Mouse (Mus musculus) forebrain, embryonic 14.5 days (tissue): ENCODE measurements around the gene Fndc3a. TPM values are rescaled to one million over a fixed set of nuclear protein-coding genes. Genes with fewer than 3 reads are reported as not detected.

Experiments used
- ATAC-seq: fragments of 200-750 bp; cut with Nextera tagmentation; 2 replicates; pipeline ENCODE4 v1.8.0; 2017; ENCODE audit warnings: mild to moderate bottlenecking, moderate library complexity
- DNase-seq: peaks from one replicate; pipeline ENCODE4 v3.0.0-alpha.2; 2015; ENCODE audit warnings: low spot score
- H3K27ac ChIP-seq: fragments of 300-500 bp; sonication (generic); 2 replicates; pipeline ENCODE4 v1.5.1; 2014; ENCODE audit warnings: low read depth, mild to moderate bottlenecking, control low read depth, low read length, moderate library complexity
- H3K27me3 ChIP-seq: fragments of 300-500 bp; sonication (generic); replicated peaks from 2 replicates; pipeline ENCODE4 v1.6.1; 2014; ENCODE audit warnings: low read length, control low read depth, mixed read lengths; ENCODE audit not compliant: control insufficient read depth, insufficient read depth
- H3K36me3 ChIP-seq: fragments of 300-500 bp; sonication (generic); 2 replicates; pipeline ENCODE4 v1.6.1; 2014; ENCODE audit warnings: low read length, control low read depth; ENCODE audit not compliant: control insufficient read depth, insufficient read depth
- H3K4me1 ChIP-seq: fragments of 300-500 bp; sonication (generic); 2 replicates; pipeline ENCODE4 v1.6.1; 2014; ENCODE audit warnings: antibody characterized with exemption, low read length, control low read depth; ENCODE audit not compliant: control insufficient read depth, insufficient read depth
- H3K4me2 ChIP-seq: fragments of 300-500 bp; sonication (generic); 2 replicates; pipeline ENCODE4 v1.6.1; 2014; ENCODE audit warnings: mild to moderate bottlenecking, control low read depth, low read length
- H3K4me3 ChIP-seq: fragments of 300-500 bp; sonication (generic); 2 replicates; pipeline ENCODE4 v1.5.1; 2014; ENCODE audit warnings: low read depth, low read length, control low read depth
- H3K9ac ChIP-seq: fragments of 300-500 bp; sonication (generic); 2 replicates; pipeline ENCODE4 v1.6.1; 2014; ENCODE audit warnings: mild to moderate bottlenecking, low read length, control low read depth, moderate library complexity
- H3K9me3 ChIP-seq: fragments of 300-500 bp; sonication (generic); replicated peaks from 2 replicates; pipeline ENCODE4 v1.6.1; 2016; ENCODE audit warnings: low read length, control low read depth, mixed read lengths; ENCODE audit not compliant: control insufficient read depth
- WGBS: fragments of 180-500 bp; shearing (Covaris S2); extraction: QIAGEN DNeasy Blood & Tissue Kit; methylation state at CpG from one replicate; pipeline ENCODE4 v1.1.7; 2014; 5-methylcytosine and 5-hydroxymethylcytosine counted together
- polyA plus RNA-seq: library from polyadenylated mRNA; unstranded; fragments of >200 nt; fragmentation: Nextera tagmentation; extraction: Ambion mirVana; gene quantifications from 2 replicates; pipeline ENCODE4 v1.2.1, GENCODE M21; 2014

Fndc3a gene
- polyA plus RNA-seq, 1 experiment from 2014 or later: 39.7 TPM

DNA sequence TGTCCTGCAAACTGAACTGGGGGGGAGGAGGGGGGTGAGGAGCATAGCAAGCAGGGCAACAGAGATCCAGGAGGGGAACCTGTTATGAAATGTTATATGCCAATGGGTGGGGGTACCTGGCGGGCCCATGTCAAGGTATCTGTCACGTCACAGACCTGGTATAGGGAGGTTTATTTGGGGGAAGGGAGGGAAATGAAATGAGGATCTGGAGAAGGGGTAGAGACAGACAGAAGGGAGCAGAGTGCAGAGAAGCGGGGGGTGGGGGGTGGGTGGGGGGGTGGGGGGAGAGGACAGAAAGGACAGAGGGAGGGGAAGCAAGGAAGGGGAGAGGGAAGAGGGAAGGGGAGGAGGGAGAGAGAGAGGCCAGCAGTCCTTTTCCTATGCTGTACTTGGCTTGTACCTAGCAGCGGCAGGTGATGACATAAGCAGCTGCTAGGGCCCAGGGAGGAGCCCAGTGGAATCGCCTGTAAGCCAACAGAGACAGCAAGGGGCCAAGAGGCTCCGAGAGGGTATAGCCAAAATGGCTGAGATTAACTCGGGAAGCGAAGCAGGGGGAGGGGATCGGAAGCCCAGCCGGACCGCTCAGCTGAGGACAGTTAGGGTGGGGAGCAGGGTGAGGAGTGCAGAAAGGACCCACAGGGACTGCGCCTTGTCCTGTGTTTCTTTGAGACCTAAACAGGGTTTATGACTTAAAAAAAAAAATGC is 203.6 kb downstream of the Fndc3a start:
- Histone ChIP-seq H3K27ac (no peak overlapping the region), H3K27me3 (no peaks in the 10 kb centered on the region), H3K4me1 (peaks cover 9% of the 10 kb centered on the region; the same call in 1 of the 2 replicates), H3K9ac (no peak overlapping the region), H3K9me3 (no peaks in the 10 kb centered on the region), H3K4me3 (peak overlapping the region; percentile 0; the same call in 1 of the 2 replicates), H3K36me3 (no peaks in the 10 kb centered on the region), H3K4me2 (peak overlapping the region; percentile 47)
- 9% methylated on average over 12 of the region's 12 CpGs for WGBS
- peak; percentile 37; the same call in 1 of the 2 replicates for ATAC-seq
- DNase-seq: peak; percentile 12

DNA sequence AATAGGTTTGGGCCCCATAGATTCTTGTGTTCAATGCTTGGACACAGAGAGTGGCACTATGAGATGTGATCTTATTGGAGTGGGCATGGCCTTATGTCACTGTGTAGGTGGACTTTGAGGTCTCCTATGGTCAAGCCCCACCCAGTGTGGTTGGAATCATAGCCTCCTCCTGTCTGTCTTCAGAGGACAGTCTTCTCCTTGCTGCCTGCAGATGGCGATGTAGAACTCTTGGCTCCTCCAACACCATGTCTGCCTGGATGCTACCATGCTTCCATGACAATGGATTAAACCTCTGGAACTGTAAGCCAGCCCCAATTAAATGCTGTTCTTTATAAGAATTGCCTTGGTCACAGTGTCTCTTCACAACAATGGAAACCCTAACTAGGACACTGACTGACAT is 204.8 kb downstream of the Fndc3a start:
- H3K9me3 ChIP-seq: no peaks in the 10 kb centered on the region
- no peak overlapping the region for H3K4me2 ChIP-seq
- DNase-seq (no peak), ATAC-seq (no peak)
- WGBS: 82% methylated on average over 1 of the region's 1 CpGs
- H3K4me3 ChIP-seq: no peak overlapping the region
- H3K27me3 ChIP-seq: no peaks in the 10 kb centered on the region
- no peaks in the 10 kb centered on the region for H3K36me3 ChIP-seq
- H3K4me1 ChIP-seq: peaks cover 9% of the 10 kb centered on the region; the same call in 1 of the 2 replicates
- no peak overlapping the region for H3K9ac ChIP-seq
- H3K27ac ChIP-seq: no peak overlapping the region

DNA sequence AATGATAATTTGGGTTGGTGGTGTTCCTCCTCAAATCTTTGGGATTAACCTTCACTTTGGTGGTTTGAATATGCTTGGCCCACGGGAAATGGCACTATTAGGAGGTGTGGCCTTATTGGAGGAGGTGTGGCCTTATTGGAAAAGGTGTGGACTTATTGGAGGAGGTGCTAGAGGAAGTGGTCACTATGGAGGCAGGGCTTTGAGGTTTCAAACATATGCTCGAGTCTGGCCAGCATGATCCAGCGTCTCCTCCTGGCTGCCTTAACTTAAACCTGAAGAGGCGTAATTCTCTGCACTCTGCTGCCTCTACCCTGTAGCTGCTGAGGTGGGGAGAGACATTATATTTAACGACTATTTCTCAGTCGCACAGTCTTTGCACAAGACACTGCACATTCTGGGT is 206.6 kb downstream of the Fndc3a start:
- no peak overlapping the region for H3K4me2 ChIP-seq
- no peak overlapping the region for H3K27ac ChIP-seq
- 53% methylated on average over 6 of the region's 6 CpGs for WGBS
- no peak overlapping the region for H3K4me3 ChIP-seq
- no peaks in the 10 kb centered on the region for H3K9me3 ChIP-seq
- ATAC-seq: no peak
- H3K4me1 ChIP-seq: peaks cover 9% of the 10 kb centered on the region; the same call in 1 of the 2 replicates
- H3K9ac ChIP-seq: no peak overlapping the region
- no peaks in the 10 kb centered on the region for H3K27me3 ChIP-seq
- DNase-seq: no peak
- no peaks in the 10 kb centered on the region for H3K36me3 ChIP-seq

DNA sequence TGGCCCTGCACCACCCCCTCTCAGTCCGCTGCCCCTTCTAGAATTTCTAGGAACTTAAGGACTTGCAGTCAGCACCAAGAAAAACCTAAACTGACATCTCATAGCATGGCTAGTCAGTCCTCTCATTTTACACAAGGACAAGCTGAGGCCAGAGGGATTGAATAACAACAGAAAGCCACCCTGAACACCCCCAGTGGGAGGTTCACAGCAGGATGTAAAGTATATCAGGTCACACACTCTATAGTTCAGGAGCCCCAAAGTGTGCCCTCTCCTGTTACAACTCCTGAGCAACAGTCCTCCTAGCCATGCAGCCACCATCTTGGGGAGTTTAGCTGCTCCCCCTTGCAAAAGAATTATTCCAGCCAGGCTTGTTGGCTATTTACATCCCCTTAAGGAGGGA is 216.0 kb downstream of the Fndc3a start:
- H3K4me1 ChIP-seq: no peaks in the 10 kb centered on the region
- no peak overlapping the region for H3K9ac ChIP-seq
- ATAC-seq: no peak

DNA sequence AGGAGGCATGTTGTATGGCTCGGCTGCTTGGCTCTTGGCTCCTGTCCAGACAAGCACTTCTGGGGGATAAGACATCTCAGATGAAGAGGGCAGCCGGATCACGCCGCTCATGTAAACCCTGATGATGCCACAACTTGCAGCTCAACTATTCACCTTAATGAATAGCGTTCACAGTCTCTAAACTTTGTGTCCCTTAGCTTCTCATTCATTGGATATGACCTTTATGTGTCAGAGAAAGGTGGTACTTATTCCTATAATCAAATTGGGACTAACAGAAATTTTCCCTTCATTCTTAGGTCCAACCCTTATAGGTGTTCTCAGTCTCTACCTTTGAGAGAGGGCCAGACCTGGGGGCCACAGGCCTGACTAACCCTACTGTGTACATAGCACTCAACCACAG is 218.1 kb downstream of the Fndc3a start, which contains the start of gene Gm9195:
Gm9195 (minus strand) TSS at position 101 of the 400 bp plus-strand sequence.
- Histone ChIP-seq H3K4me1 (no peaks in the 10 kb centered on the region), H3K4me3 (no peak within 1 kb of the TSS), H3K36me3 (no peaks in the 10 kb centered on the region), H3K27me3 (no peaks in the 10 kb centered on the region), H3K9me3 (no peaks in the 10 kb centered on the region), H3K4me2 (no peak within 1 kb of the TSS), H3K27ac (no peak within 1 kb of the TSS), H3K9ac (no peak within 1 kb of the TSS)
- ATAC-seq: no peak
- no peak for DNase-seq
- WGBS: 81% methylated on average over 5 of the region's 5 CpGs

More for the DNA sequence above, 216.0 kb downstream of the Fndc3a start:
- WGBS: 93% methylated on average over 1 of the region's 1 CpGs
- no peak overlapping the region for H3K4me3 ChIP-seq
- H3K4me2 ChIP-seq: no peak overlapping the region
- no peaks in the 10 kb centered on the region for H3K27me3 ChIP-seq
- H3K27ac ChIP-seq: no peak overlapping the region
- no peaks in the 10 kb centered on the region for H3K36me3 ChIP-seq
- no peak for DNase-seq
- no peaks in the 10 kb centered on the region for H3K9me3 ChIP-seq

DNA sequence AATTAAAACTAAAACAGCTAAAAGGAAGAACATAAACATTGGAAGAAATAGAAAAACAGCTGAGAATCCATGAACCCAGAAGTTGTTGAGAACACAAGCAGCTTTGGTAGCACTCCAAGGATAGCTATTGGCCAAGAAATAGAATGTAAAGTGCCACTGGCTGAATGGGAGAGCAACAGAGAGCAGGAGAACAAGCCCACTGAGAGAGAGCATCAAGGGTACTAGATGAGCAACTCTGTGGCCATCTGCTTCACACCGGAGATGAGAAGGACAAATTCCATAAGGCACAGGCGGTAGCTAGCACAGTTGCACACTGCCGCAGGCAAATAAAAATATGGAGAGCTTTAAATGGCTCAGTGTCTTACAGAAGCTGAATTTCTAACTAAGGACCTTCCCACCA is 219.4 kb downstream of the Fndc3a start:
- no peaks in the 10 kb centered on the region for H3K27me3 ChIP-seq
- no peaks in the 10 kb centered on the region for H3K36me3 ChIP-seq
- H3K4me2 ChIP-seq: no peak overlapping the region
- H3K4me1 ChIP-seq: no peaks in the 10 kb centered on the region
- H3K4me3 ChIP-seq: no peak overlapping the region
- peak; percentile 22 for DNase-seq
- 98% methylated on average over 3 of the region's 3 CpGs for WGBS
- ATAC-seq: no peak
- H3K27ac ChIP-seq: no peak overlapping the region
- no peak overlapping the region for H3K9ac ChIP-seq
- H3K9me3 ChIP-seq: no peaks in the 10 kb centered on the region

Other genes with a start within 250 kb of the Fndc3a start
- gene Gm9195, start 218.2 kb downstream of the Fndc3a start, polyA plus RNA-seq: not detected in 2 replicates